Mouse (Mus musculus): ENCODE data around the gene Grik5. TPM values are rescaled to one million over a fixed set of nuclear protein-coding genes. Genes with fewer than 3 reads are reported as not detected.

Gene Grik5
- total RNA-seq (2023): 1 to 10 TPM; 3.0 TPM

GRCm38 (mm10) chr7:25071979-25072715, at the start of gene Grik5, which contains the start of gene Zfp574:
Gene Grik5 (minus strand): TSS chr7:25072346.
Gene Zfp574 (plus strand): TSS chr7:25072567.

GRCm38 (mm10) chr7:25005421-25006065, 66.6 kb downstream of the Grik5 start, which contains the start of gene Atp1a3:
Gene Atp1a3 (minus strand): TSS chr7:25005958.

GRCm38 (mm10) chr7:24971972-24972893, 99.9 kb downstream of the Grik5 start, which contains the start of gene Rabac1:
Gene Rabac1 (minus strand): TSS chr7:24972754.

Other genes with a start within 250 kb of the Grik5 start
- not detected for gene Gm9844, start 210.1 kb downstream of the Grik5 start, total RNA-seq (2023)
- gene Lypd4, start 202.4 kb downstream of the Grik5 start, total RNA-seq (2023): not detected
- gene Dmrtc2, start 202.3 kb downstream of the Grik5 start, total RNA-seq (2023): not detected
- gene Rps19, start 188.0 kb downstream of the Grik5 start, total RNA-seq (2023): 100 to 1,000 TPM; 831 to 832 TPM
- gene Cd79a, start 175.0 kb downstream of the Grik5 start, total RNA-seq (2023): 1 to 10 TPM; 5.4 to 6.3 TPM
- gene Arhgef1, start 169.4 kb downstream of the Grik5 start, total RNA-seq (2023): 100 to 1,000 TPM; 583 to 627 TPM
- not detected for gene Gm4881, start 127.9 kb downstream of the Grik5 start, total RNA-seq (2023)
- 100 to 1,000 TPM; 126 to 141 TPM for gene Rabac1, start 99.6 kb downstream of the Grik5 start, total RNA-seq (2023)
- gene Atp1a3, start 66.4 kb downstream of the Grik5 start, total RNA-seq (2023): 100 to 1,000 TPM; 189 to 210 TPM
- gene Zfp574, start 221 bp upstream of the Grik5 start, total RNA-seq (2023): 10 to 100 TPM; 14.5 to 15.8 TPM
- gene Pou2f2, start 107.4 kb upstream of the Grik5 start, total RNA-seq (2023): 10 to 100 TPM; 13.2 to 15.0 TPM
- gene Dedd2, start 148.3 kb upstream of the Grik5 start, total RNA-seq (2023): 100 to 1,000 TPM; 105 to 118 TPM
- 10 to 100 TPM; 12.1 to 12.7 TPM for gene Zfp526, start 149.1 kb upstream of the Grik5 start, total RNA-seq (2023)
- 10 to 100 TPM; 80.7 to 83.4 TPM for gene Gsk3a, start 165.5 kb upstream of the Grik5 start, total RNA-seq (2023)
- gene Erf, start 178.4 kb upstream of the Grik5 start, total RNA-seq (2023): 10 to 100 TPM in 1 of 2 experiments, 1 to 10 TPM in 1; 9.6 to 10.2 TPM
- gene Cic, start 195.4 kb upstream of the Grik5 start, total RNA-seq (2023): 100 to 1,000 TPM; 191 to 211 TPM
- gene Pafah1b3, start 225.6 kb upstream of the Grik5 start, total RNA-seq (2023): 1 to 10 TPM; 8.2 to 9.0 TPM
- gene Prr19, start 229.1 kb upstream of the Grik5 start, total RNA-seq (2023): not detected
- gene Tmem145, start 233.8 kb upstream of the Grik5 start, total RNA-seq (2023): not detected
- 1 to 10 TPM; 2.4 to 3.9 TPM for gene Megf8, start 244.8 kb upstream of the Grik5 start, total RNA-seq (2023)